Mouse (Mus musculus): ENCODE data around the gene Neurod6.
"Not testable (repeated sequence)": the region's sequence is repeated elsewhere in the genome, so short reads cannot be mapped to it uniquely, and the experiment has no call there.

GRCm38 (mm10) chr6:55710913-55711312 is 29.9 kb upstream of the Neurod6 start:
- TF ChIP-seq CTCF (conservative IDR thresholded peaks at IDR 0.05 in 1 of 2, IDR thresholded peaks at IDR 0.05 in 1 of 2; ENCODE audit: low read depth in 2 of 2, low read length in 2 of 2); USF1 (IDR thresholded peaks at IDR 0.05; ENCODE audit: low read depth, low read length); EP300 (IDR thresholded peaks at IDR 0.05; ENCODE audit: low read length); MXI1 (IDR thresholded peaks at IDR 0.05; ENCODE audit: low read depth, low read length); POLR2AphosphoS2 (IDR thresholded peaks at IDR 0.05; ENCODE audit: low read depth, low read length); MEF2A (IDR thresholded peaks at IDR 0.05; ENCODE audit: borderline replicate concordance, low read depth, low read length); TCF12 (IDR thresholded peaks at IDR 0.05; ENCODE audit: low read depth, low read length); RCOR1 (conservative IDR thresholded peaks at IDR 0.05; ENCODE audit: low read depth, low read length); NRF1 (IDR thresholded peaks at IDR 0.05; ENCODE audit: low read depth, low read length); POLR2A (IDR thresholded peaks at IDR 0.05; ENCODE audit: low read depth, low read length); CHD1 (IDR thresholded peaks at IDR 0.05; ENCODE audit: low read depth, low read length); JUND (conservative IDR thresholded peaks at IDR 0.05; ENCODE audit: low read depth, low read length): not testable (repeated sequence)
